Mouse (Mus musculus): ENCODE measurements at regions not wholly inside any gene's neighbourhood (a gene's known extent, or its start where the extent isn't known, plus 50 kb on each side); places are given as distances from the start of the nearest gene placed in this dataset.

DNA sequence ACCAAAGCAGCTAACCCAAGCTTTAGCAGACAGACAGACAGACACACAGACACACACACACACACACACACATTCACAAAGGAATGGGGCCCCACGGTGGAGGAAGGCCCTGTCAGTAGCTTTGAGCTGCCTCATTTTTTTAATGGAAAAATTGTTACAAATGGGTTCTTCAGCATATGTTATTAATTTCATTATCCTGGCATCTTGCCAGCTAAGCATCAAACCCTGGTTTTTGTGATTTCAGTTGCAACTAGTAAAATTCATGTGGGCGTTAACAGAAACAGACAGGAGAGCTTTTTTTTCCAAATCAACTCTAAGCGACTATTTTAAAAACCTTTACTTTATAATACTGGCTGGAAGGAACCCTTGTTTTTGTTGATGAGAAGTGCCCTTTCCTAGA, 138.4 kb upstream of the Eya4 start:
- no peak for DNase-seq (ENCODE audit: low read depth, low spot score)

DNA sequence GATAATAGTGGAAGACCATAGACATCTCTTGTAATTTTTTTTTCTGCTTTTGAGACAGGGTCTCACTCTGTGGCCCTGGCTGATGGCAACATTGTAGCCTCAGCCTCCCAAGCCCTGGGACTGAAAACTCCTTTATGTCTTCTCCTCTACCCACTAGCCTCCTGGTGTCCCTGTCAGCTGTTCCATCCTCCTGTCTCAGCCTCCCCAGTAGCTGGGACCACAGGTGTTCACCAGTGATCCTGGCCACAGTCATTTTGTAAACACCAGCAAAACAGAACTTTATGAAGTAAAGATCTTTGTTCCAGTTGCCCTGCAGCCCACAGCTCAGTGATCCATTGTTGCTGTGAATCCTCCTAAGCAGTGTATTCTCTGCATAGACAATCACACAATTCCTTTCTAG, 129.9 kb upstream of the Eya4 start:
- no peak for DNase-seq (ENCODE audit: low read depth, low spot score)

DNA sequence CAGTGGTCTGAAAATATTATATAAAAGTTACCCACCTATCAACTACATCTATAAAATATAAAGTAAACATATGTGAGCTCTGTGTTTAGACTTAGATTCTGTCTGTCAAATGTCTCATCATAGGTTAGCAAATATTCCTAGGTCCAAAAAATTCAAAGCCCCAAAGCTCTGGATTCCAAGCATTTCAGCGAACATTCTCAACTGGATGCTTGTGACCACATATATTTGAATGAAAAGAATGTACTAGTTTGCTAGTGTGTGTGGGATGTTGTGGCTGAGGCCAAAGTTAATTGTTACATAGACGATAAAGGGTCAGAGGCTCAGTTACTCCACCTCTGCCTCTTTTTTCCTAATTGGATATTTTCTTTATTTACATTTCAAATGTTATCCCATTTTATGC, 128.3 kb upstream of the Eya4 start:
- DNase-seq (ENCODE audit: low read depth, low spot score) = no peak

DNA sequence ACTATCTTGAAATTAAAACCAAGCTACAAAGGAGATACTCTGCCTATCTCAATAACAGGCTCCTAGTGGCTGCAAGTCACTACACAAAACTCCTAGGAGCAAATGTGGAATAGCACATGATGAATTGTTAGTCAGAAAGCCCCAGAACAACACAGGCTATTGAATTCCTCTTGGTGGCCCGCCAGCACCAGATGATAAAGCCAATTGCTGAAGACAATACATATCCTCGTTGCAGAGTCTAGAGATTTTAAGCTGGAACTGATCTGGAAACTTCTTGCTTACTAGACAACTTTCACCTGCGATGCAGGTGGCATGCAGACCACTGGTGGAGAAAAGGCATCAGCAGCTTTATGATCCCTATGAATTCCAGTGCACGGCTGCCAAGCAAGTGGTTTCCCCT, 126.5 kb upstream of the Eya4 start:
- DNase-seq (ENCODE audit: low read depth, low spot score) = no peak

DNA sequence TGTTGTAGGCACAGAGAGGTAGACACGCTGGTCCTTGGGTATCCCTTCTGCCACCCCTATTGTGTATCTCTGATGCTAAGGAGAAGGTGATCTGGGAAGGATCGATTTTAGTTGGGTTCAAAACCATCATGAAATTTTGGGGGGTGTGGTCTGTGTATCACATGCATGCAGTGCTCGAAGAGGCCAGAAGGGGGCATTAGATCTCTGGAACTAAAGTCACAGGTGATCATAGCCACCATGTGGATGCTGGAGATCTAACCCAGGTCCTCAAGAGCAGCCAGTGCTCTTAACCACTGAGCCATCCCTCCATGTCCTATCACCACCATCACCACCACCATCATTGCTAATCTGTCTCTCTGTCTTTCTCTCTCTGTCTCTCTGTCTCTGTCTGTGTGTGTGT, 100.4 kb upstream of the Eya4 start:
- DNase-seq (ENCODE audit: low read depth, low spot score) = peak; percentile 67

DNA sequence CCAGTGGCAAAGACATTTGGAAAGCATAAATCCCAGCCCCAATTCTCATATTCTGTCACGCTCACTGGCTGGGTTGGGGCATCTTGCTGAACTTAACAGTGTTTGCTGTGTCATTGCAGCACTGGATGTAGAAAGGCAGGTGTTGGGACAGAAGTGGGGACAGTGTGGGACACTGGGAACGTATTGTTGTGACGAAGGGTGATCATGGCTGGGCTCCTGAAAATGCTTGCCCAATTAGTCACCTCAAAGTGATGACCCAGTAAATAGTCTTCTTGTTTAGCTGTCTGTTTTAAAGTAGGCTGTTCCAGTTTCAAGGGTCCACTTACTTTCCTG, 100.0 kb upstream of the Eya4 start:
- no peak for DNase-seq (ENCODE audit: low read depth, low spot score)

DNA sequence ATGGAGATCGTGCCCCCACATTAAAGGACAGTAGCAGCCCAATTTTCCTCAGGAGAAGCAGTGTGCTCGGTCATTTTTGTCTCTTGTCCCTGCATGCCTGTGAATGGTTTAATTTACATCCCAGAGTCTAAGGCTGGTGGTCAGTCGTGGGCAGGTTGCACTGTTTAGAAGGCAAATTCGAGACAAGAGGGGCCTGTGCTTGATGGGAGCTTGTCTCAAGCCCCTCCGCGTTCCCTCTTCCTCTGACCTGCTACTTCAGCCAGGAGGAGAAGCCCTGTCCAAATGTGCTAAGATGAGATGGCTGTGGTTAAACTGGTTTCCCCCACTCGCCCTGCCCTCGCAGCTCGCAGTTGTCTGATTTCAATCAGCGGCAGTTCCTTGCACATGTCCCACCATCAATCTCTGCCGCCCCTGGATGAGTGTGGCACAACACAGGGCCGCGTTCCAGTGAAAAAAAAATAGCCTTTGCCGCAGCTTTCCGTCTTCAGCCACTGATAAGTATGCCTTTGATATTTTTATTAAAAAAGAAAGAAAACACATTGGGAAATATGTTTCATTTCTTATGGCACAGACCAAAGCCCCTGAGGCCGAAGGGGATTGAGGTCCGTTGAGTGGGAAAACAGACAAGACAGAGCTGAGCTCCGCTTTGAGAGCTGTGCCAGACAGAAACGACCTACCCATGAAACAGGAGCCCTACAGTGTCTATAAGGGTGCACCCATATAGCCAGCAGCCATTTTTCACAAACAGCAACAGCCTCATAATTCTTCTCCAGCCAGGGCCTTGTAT, 99.5 kb upstream of the Eya4 start:
- DNase-seq (ENCODE audit: low read depth, low spot score) = no peak

DNA sequence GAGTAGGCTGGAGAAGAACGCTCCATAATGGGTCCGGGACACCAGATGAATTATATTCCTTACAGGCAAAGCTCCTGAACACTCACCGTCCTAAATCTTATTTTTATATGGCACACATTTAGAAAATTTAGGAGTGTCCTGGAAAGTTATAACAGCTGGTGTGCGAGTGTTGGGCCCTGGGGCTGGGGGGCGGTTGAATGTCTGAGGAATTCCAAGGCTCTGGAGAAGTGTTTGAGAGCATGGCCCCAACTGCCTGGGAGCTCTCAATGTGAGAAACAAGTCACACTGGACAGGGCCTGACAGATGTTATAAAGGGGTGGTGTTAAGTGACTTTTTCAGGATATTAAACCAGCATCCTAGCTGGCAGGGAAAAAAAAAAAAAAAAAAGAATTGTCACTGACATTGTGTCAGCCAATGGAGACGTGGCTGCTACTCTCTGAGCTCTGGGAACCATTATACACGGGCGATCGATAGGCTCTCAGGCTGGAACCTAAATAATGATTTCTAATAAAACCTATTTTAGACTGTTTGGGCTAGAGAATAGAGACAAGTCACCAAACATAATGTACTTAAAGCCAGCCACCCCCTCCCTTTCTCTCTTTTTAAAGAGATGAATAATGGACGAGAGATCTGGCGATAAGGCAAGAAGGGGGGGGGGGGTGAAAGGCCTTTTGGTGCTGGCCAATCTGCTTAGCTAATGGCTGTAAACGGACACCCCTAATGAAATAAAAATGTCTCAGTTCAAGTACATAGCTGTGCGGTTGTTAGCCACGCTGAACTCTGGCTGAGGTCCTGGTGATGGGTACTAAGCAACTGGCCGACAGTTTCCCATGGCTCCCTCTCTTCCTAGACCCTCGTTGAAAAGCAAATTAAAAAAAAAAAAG, 98.6 kb upstream of the Eya4 start:
- DNase-seq (ENCODE audit: low read depth, low spot score) = no peak

DNA sequence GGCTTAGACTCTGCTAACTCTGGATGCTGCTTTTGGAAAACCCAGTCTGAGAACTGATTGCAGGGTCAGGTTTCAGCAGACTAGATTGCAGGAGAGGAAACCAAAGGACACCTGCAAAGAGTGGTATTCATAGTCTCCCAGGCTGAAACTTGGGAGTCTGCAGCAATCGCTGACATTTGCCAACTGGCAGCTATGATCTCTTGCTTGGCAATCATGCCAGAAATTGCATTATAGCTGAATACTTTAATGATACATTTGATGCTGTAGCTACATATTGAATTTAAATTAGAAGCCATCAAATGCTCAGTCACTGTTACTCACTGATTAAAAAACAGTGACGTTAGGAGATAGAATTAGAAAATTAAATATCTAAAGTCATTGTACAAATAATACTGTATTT, 79.8 kb upstream of the Eya4 start:
- DNase-seq (ENCODE audit: low read depth, low spot score) = no peak

DNA sequence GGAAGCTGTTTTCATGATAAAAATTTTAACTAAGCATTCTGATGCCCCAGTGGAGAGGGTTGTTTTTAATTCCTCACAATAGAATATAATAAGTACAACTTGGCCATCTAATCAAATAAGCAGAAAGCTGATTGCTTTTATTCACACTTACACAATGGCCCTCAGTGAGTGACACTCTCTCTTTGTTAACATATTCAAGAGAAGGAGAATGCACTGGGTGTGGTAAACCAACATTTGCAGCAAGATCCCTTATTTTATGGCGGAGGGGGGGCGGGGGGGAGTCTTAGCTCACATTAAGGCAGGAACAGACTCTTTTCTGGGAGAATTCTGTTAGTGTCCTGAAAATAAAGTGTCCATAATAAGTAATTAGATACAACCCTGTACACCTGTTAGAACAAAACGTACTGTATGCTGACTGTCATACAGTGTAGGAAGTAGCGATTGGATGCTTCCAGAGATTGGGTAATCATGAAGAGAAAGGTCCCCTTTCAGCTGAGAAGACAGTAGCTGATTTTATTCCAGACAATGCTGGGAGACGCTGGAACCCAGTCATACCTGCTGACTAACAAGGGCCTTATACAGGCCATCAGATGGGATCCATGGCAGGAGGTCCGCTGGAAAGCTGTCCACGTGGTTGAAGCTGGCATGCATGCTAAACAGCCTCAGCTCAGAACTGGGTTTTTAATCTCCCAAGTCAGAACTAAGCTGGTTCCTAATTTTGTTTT, 63.4 kb upstream of the Eya4 start:
- DNase-seq (ENCODE audit: low read depth, low spot score) = peak; percentile 5

DNA sequence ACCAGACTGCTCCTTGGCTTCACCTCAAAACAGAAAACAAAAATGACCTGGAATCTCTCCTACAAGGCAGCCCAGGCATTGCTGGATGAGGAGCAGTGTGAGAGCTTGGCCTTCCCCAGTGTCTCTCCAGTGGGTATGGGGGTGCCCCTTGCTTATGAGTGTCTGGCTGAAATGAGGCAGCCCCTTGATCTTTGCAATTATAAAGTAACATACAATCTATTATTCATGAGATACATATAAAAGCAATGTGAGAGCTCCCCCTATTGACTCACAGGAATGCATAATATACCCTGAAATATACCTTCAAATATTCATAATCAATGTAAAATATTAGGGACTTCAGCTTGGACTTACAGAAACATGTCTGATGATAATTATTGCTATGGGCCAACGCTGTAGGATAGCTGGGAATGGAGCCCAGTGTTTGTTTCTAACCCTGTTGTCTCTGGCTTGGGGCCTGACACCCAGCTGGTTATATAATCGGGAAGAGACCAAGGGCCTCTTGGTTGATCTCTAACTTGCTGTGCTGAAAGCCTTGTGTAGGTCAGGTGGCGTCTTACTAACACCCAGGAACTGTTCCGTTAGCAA, 52.9 kb upstream of the Eya4 start:
- DNase-seq (ENCODE audit: low read depth, low spot score) = no peak
